Mouse (Mus musculus) spleen, postnatal 4 days (tissue): ENCODE measurements at regions not wholly inside any gene's neighbourhood (a gene's known extent, or its start where the extent isn't known, plus 50 kb on each side); places are given as distances from the start of the nearest gene placed in this dataset.

Experiments used
- DNase-seq, 2 experiments: peaks; one replicate each; pipeline ENCODE4 v3.0.0; 2022; ENCODE audit warnings: low spot score in 2 of 2

- no peak for DNase-seq
Observed at GRCm38 (mm10) chr11:43370025-43370424, 56.0 kb downstream of the Pttg1 start.

GRCm38 (mm10) chr11:43368346-43368745, 57.7 kb downstream of the Pttg1 start:
- DNase-seq: no peak

- no peak for DNase-seq
Observed at GRCm38 (mm10) chr11:43361858-43362257, 64.2 kb downstream of the Pttg1 start.

GRCm38 (mm10) chr11:43358390-43359291, 67.4 kb downstream of the Pttg1 start:
- DNase-seq: peak in 1 of 2 experiments; percentile 15

GRCm38 (mm10) chr11:43353602-43354001, 72.4 kb downstream of the Pttg1 start:
- no peak for DNase-seq

- DNase-seq: no peak
Observed at GRCm38 (mm10) chr11:43353030-43353429, 73.0 kb downstream of the Pttg1 start.

- no peak for DNase-seq
Observed at GRCm38 (mm10) chr11:43351818-43352217, 74.2 kb downstream of the Pttg1 start.

- DNase-seq: no peak
Observed at GRCm38 (mm10) chr11:43351348-43351747, 74.7 kb downstream of the Pttg1 start.

GRCm38 (mm10) chr11:43350242-43350641, 75.8 kb downstream of the Pttg1 start:
- DNase-seq: no peak

- no peak for DNase-seq
Observed at GRCm38 (mm10) chr11:43349564-43349963, 76.5 kb downstream of the Pttg1 start.

GRCm38 (mm10) chr11:43348571-43348970, 77.5 kb downstream of the Pttg1 start:
- DNase-seq: peak; percentile 74 to 91

GRCm38 (mm10) chr11:43346489-43346888, 79.6 kb downstream of the Pttg1 start:
- peak in 1 of 2 experiments; percentile 52 for DNase-seq

- DNase-seq: no peak
Observed at GRCm38 (mm10) chr11:43344767-43345561, 81.1 kb downstream of the Pttg1 start.

GRCm38 (mm10) chr11:43343574-43343973, 82.5 kb downstream of the Pttg1 start:
- DNase-seq: peak in 1 of 2 experiments; percentile 31

- no peak for DNase-seq
Observed at GRCm38 (mm10) chr11:43338377-43338993, 87.6 kb downstream of the Pttg1 start.

- DNase-seq: no peak
Observed at GRCm38 (mm10) chr11:43335668-43336265, 90.3 kb downstream of the Pttg1 start.

- peak in 1 of 2 experiments; percentile 7 for DNase-seq
Observed at GRCm38 (mm10) chr11:43333547-43333946, 92.5 kb downstream of the Pttg1 start.

- no peak for DNase-seq
Observed at GRCm38 (mm10) chr11:43313996-43314395, 112.1 kb downstream of the Pttg1 start.
